Mouse (Mus musculus) intestine, embryonic 15.5 days (tissue): ENCODE measurements around the gene Fbxo10. TPM values are rescaled to one million over a fixed set of nuclear protein-coding genes. Genes with fewer than 3 reads are reported as not detected.
"Not testable (repeated sequence)": the region's sequence is repeated elsewhere in the genome, so short reads cannot be mapped to it uniquely, and the experiment has no call there.

Experiments
- ATAC-seq: fragments of 200-750 bp; cut with Nextera tagmentation; 2 replicates; pipeline ENCODE4 v1.8.0; 2017; ENCODE audit warnings: moderate TSS enrichment, moderate library complexity
- H3K27ac ChIP-seq: fragments of 300-500 bp; sonication (generic); 2 replicates; pipeline ENCODE4 v1.5.1; 2015; ENCODE audit warnings: mild to moderate bottlenecking, inconsistent platforms
- H3K27me3 ChIP-seq: fragments of 300-500 bp; sonication (generic); replicated peaks from 2 replicates; pipeline ENCODE4 v1.6.1; 2015; ENCODE audit warnings: inconsistent platforms
- H3K36me3 ChIP-seq: fragments of 300-500 bp; sonication (generic); 2 replicates; pipeline ENCODE4 v1.6.1; 2015; ENCODE audit warnings: inconsistent platforms
- H3K4me1 ChIP-seq: fragments of 300-500 bp; sonication (generic); replicated peaks from 2 replicates; pipeline ENCODE4 v1.6.1; 2015; ENCODE audit warnings: inconsistent platforms
- H3K4me2 ChIP-seq: fragments of 300-500 bp; sonication (generic); replicated peaks from 2 replicates; pipeline ENCODE4 v1.6.1; 2015; ENCODE audit warnings: mild to moderate bottlenecking, inconsistent platforms
- H3K4me3 ChIP-seq: fragments of 300-500 bp; sonication (generic); replicated peaks from 2 replicates; pipeline ENCODE4 v1.5.1; 2015; ENCODE audit warnings: inconsistent platforms
- H3K9ac ChIP-seq: fragments of 300-500 bp; sonication (generic); 2 replicates; pipeline ENCODE4 v1.6.1; 2015; ENCODE audit warnings: inconsistent platforms
- H3K9me3 ChIP-seq: fragments of 300-500 bp; sonication (generic); 2 replicates; pipeline ENCODE4 v1.6.1; 2016; ENCODE audit warnings: inconsistent platforms
- WGBS: fragments of 180-500 bp; shearing (Covaris S2); methylation state at CpG from one replicate; pipeline ENCODE4 v1.1.7; 2015; 5-methylcytosine and 5-hydroxymethylcytosine counted together
- polyA plus RNA-seq: library from polyadenylated mRNA; unstranded; fragments of >200 nt; fragmentation: Nextera tagmentation; extraction: Ambion mirVana; gene quantifications from 2 replicates; pipeline ENCODE4 v1.2.1, GENCODE M21; 2015

Gene Fbxo10
- polyA plus RNA-seq, 1 experiment from 2014 or later, result 9.4 TPM

DNA sequence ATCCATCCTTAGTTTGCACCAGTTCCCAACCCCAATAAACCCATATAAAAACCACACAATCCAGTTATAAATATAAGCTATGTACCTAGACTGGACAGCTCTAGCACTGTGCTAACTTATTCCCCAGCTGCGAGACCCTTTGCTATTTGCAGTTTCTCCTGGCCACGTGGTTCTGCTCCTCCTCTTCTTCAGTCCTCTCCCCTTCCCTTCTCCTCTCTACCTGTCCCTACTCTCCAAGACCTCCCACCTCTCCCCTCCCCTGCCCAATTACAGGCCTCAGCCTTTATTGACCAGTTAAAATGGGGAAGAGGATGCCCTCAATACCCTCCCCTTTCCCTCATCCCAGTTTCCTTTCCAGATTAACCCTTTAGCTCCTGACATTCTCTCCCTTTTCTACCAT, 70.9 kb downstream of the Fbxo10 start:
- Histone ChIP-seq H3K27ac (no peak overlapping the region), H3K9ac (peak overlapping the region; percentile 63), H3K27me3 (no peaks in the 10 kb centered on the region), H3K9me3 (no peaks in the 10 kb centered on the region), H3K36me3 (no peaks in the 10 kb centered on the region), H3K4me1 (peaks cover 19% of the 10 kb centered on the region), H3K4me3 (peak overlapping the region; percentile 57), H3K4me2 (peak overlapping the region; percentile 66)
- ATAC-seq, result no peak
- 2% methylated on average over 2 of the region's 2 CpGs for WGBS

DNA sequence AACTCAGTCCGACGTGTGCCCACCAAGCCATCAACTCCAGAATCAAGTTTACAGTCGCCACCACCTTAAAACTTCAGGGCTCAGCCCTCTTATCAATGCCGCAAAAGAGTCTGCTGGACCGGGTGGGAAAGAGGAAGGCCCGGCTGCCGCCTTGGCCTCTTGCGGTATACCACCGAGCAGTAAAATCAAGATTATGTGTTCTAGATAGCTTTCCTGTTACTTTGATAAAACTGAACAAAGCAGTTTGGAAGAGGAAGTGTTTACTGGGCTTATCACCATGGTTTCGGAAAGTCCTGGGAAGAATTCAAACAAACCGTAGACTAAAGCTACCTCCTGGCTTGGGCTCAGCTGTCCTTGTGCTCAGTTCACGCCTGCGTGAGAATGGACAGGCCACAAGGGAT, 71.4 kb downstream of the Fbxo10 start:
- Histone ChIP-seq H3K27ac (peak overlapping the region; percentile 83), H3K4me2 (peak overlapping the region; percentile 66), H3K9me3 (no peaks in the 10 kb centered on the region), H3K36me3 (no peaks in the 10 kb centered on the region), H3K27me3 (no peaks in the 10 kb centered on the region), H3K9ac (peak overlapping the region; percentile 63), H3K4me1 (peaks cover 19% of the 10 kb centered on the region), H3K4me3 (peak overlapping the region; percentile 57)
- ATAC-seq, result no peak
- WGBS, result 1% methylated on average over 13 of the region's 13 CpGs

DNA sequence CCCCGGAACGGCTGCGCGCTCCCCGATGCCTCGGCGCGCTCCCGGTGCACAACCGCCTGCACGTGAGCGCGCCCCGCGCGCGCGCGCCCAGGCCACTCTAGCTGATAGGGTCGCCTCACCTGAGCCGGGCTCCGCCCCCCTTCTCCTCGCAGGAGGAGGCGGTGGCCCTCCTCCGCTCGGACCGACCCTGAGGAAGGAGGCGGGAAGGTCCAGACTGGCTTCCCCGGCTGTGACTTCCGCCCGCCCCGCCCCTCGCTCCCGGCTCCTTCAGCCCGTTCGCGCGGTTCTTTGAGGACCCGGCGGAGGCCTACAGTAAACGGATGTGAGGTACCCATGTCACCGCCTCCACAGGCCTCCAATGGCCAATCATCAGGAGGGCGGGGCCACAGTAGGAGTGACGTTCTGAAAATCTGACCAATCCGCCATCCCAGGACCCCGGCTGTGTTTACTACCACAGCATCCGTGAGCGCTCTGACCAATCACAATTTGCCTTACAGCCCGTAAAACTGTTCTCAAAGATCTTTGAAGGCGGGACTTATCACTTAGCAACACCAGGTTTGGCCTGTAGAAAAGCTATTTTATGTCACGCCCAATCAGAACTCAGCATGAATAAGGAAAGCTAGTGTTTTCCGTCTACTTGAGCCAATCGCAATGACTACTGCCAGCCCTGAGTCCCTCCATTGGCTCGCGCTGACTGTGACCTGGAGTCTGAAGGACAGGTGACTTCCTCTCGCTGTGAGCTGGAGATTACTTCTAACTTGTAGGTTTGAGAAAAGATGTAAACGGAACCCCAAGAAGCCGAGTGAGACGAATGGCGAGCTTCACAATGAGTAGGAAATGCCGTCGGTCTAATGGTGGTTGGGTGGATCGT, 72.1 kb downstream of the Fbxo10 start, which contains the start of gene Zbtb5:
TSS of gene Zbtb5 (minus strand) at position 308 of the 871 bp plus-strand sequence.
- Histone ChIP-seq H3K9ac (peak within 1 kb of the TSS; percentile 66), H3K36me3 (no peaks in the 10 kb centered on the region), H3K4me1 (peaks cover 19% of the 10 kb centered on the region), H3K4me2 (peak within 1 kb of the TSS; percentile 66), H3K9me3 (no peaks in the 10 kb centered on the region), H3K27ac (peak within 1 kb of the TSS; percentile 89), H3K4me3 (peak within 1 kb of the TSS; percentile 57), H3K27me3 (no peaks in the 10 kb centered on the region)
- peak; percentile 98 for ATAC-seq
- under 1% methylated on average over 63 of the region's 63 CpGs for WGBS

GRCm38 (mm10) chr4:45011581-45012104, 72.8 kb downstream of the Fbxo10 start:
- Histone ChIP-seq H3K9me3 (no peaks in the 10 kb centered on the region), H3K36me3 (no peaks in the 10 kb centered on the region), H3K4me3 (peak overlapping the region; percentile 57), H3K4me2 (peak overlapping the region; percentile 55), H3K27me3 (no peaks in the 10 kb centered on the region), H3K27ac (peak overlapping the region; percentile 89), H3K9ac (peak overlapping the region; percentile 66), H3K4me1 (peaks cover 19% of the 10 kb centered on the region)
- ATAC-seq, result peak; percentile 72
- WGBS, result under 1% methylated on average over 31 of the region's 31 CpGs

GRCm38 (mm10) chr4:45010806-45011415, 73.5 kb downstream of the Fbxo10 start:
- Histone ChIP-seq H3K27ac (peak overlapping the region; percentile 89), H3K4me1 (peaks cover 19% of the 10 kb centered on the region), H3K36me3 (no peaks in the 10 kb centered on the region), H3K4me2 (peak overlapping the region; percentile 55), H3K4me3 (peak overlapping the region; percentile 57), H3K9ac (peak overlapping the region; percentile 34), H3K27me3 (no peaks in the 10 kb centered on the region), H3K9me3 (no peaks in the 10 kb centered on the region)
- 6% methylated on average over 11 of the region's 11 CpGs for WGBS
- no peak for ATAC-seq

- peak; percentile 70; the same call in 1 of the 2 replicates for ATAC-seq
- WGBS, result 72% methylated on average over 3 of the region's 3 CpGs
Observed at GRCm38 (mm10) chr4:45005452-45005851, 79.0 kb downstream of the Fbxo10 start.

DNA sequence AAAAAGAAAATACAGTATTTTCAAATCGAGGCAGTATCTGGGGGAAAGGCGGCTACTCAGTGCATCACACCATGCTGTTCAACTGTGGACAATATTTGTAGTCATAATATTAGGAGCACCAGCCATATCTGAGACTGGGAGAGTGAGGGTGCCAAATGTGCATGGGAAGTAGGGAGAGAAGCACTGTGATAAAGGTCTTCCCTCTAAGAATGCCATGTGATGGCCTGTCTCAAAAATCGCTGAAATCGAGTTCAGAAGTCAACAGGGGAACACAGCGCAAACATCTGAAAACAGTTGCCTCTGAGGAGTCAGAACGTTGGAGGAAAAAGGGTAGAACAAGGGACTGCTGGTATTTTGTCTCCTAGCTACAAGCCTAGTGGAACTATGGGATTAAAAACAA, 84.4 kb downstream of the Fbxo10 start:
- no peak overlapping the region for H3K4me3 ChIP-seq
- H3K9ac ChIP-seq, result no peak overlapping the region
- no peaks in the 10 kb centered on the region for H3K9me3 ChIP-seq
- H3K36me3 ChIP-seq, result no peaks in the 10 kb centered on the region
- no peaks in the 10 kb centered on the region for H3K27me3 ChIP-seq
- 87% methylated on average over 6 of the region's 6 CpGs for WGBS
- H3K4me1 ChIP-seq, result no peaks in the 10 kb centered on the region
- no peak for ATAC-seq
- no peak overlapping the region for H3K27ac ChIP-seq
- no peak overlapping the region for H3K4me2 ChIP-seq

More at GRCm38 (mm10) chr4:45005452-45005851, 79.0 kb downstream of the Fbxo10 start:
- Histone ChIP-seq H3K36me3 (no peaks in the 10 kb centered on the region), H3K9me3 (no peaks in the 10 kb centered on the region), H3K27ac (no peak overlapping the region), H3K9ac (no peak overlapping the region), H3K4me3 (no peak overlapping the region), H3K4me1 (peaks cover 7% of the 10 kb centered on the region; the same call in 1 of the 2 replicates), H3K4me2 (no peak overlapping the region), H3K27me3 (no peaks in the 10 kb centered on the region)

DNA sequence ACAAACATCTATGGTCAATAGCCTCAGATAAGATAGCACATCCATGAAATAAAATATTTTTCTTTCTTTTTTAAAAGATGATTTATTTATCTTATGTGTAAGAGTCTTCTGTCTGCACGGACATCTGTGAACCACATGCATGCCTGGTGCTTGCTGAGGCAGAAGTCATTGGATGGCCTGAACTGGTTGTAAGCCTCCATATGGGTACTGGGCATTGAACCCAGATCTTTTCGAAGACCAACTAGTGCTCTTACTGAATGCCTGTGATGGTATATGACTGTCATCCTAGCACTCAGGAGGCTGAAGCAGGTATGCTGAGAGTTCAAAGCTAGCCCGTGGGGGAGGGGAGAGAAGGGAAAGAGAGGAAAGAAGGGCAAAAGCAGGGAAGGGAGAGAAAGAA, 86.3 kb downstream of the Fbxo10 start:
- H3K27ac ChIP-seq, result no peak overlapping the region
- ATAC-seq, result no peak
- no peak overlapping the region for H3K4me3 ChIP-seq
- H3K27me3 ChIP-seq, result no peaks in the 10 kb centered on the region
- no peaks in the 10 kb centered on the region for H3K4me1 ChIP-seq
- H3K4me2 ChIP-seq, result no peak overlapping the region
- no peak overlapping the region for H3K9ac ChIP-seq
- H3K9me3 ChIP-seq, result no peaks in the 10 kb centered on the region
- 72% methylated on average over 3 of the region's 3 CpGs for WGBS
- peaks cover 5% of the 10 kb centered on the region; the same call in 1 of the 2 replicates for H3K36me3 ChIP-seq

DNA sequence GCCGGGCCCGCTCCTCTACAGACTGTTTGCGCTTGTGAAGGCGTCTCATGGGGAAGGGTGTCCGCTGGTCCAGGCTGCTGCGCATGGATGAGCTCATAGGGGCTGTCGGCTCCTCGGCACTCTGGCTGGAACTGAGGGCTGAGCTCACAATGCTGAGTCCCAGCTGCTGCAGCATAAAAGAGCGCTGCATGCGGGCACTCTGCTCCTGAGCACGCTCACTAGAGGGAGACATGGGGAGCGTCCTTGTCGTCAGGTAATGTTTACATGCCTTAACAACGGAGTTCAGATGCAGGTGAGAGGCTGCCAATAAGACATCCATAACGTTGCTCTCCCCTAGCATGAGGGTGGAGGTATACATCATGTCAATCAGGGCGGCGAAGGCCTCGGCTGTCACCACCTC, 89.6 kb downstream of the Fbxo10 start:
- H3K36me3 ChIP-seq, result peaks cover 16% of the 10 kb centered on the region; the same call in 1 of the 2 replicates
- no peak for ATAC-seq
- no peak overlapping the region for H3K4me3 ChIP-seq
- H3K4me2 ChIP-seq, result no peak overlapping the region
- no peaks in the 10 kb centered on the region for H3K27me3 ChIP-seq
- H3K9ac ChIP-seq, result no peak overlapping the region
- 82% methylated on average over 18 of the region's 18 CpGs for WGBS
- no peaks in the 10 kb centered on the region for H3K9me3 ChIP-seq
- no peak overlapping the region for H3K27ac ChIP-seq
- no peaks in the 10 kb centered on the region for H3K4me1 ChIP-seq

- peaks cover 24% of the 10 kb centered on the region for H3K36me3 ChIP-seq
- 83% methylated on average over 9 of the region's 9 CpGs for WGBS
- no peaks in the 10 kb centered on the region for H3K9me3 ChIP-seq
- H3K4me1 ChIP-seq, result no peaks in the 10 kb centered on the region
- H3K27ac ChIP-seq, result no peak overlapping the region
- ATAC-seq, result peak; percentile 36; the same call in 1 of the 2 replicates
- no peaks in the 10 kb centered on the region for H3K27me3 ChIP-seq
- no peak overlapping the region for H3K4me3 ChIP-seq
- H3K4me2 ChIP-seq, result no peak overlapping the region
- H3K9ac ChIP-seq, result no peak overlapping the region
Observed at GRCm38 (mm10) chr4:44993847-44994246, 90.6 kb downstream of the Fbxo10 start.

- H3K4me2 ChIP-seq, H3K4me1 ChIP-seq, H3K27me3 ChIP-seq, H3K27ac ChIP-seq, ATAC-seq, H3K9me3 ChIP-seq, H3K4me3 ChIP-seq, H3K9ac ChIP-seq: not testable (repeated sequence)
- peaks cover 24% of the 10 kb centered on the region for H3K36me3 ChIP-seq
- WGBS, result 78% methylated on average over 14 of the region's 14 CpGs
Observed at GRCm38 (mm10) chr4:44993179-44993578, 91.2 kb downstream of the Fbxo10 start.

DNA sequence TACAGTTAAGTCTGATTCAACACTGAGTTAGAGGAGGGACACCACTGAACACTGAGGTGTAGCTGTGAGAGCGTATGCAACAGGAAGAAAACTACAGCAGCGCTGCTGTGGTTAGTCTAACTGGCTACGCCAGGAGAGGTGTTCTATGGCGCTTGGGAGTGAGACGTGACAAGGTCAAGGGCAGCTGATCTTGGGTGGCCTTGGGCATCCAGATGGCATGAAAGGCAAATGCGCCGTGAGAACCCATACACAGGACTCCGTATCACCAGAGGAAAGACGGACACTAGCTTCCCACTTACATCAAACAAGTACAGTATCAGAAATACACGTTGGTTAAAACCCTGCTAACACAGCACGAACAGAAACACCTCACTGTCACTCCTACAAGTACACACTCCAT, 92.1 kb downstream of the Fbxo10 start:
- H3K4me2 ChIP-seq, H3K9ac ChIP-seq, H3K27me3 ChIP-seq, H3K4me3 ChIP-seq, H3K4me1 ChIP-seq, ATAC-seq, H3K9me3 ChIP-seq, H3K27ac ChIP-seq: not testable (repeated sequence)
- H3K36me3 ChIP-seq, result peaks cover 27% of the 10 kb centered on the region
- WGBS, result 90% methylated on average over 11 of the region's 11 CpGs
